Mouse (Mus musculus): Measurements from ENCODE around the gene Tsen15. TPM values are rescaled to one million over a fixed set of nuclear protein-coding genes. Genes with fewer than 3 reads are reported as not detected.
"Not testable (repeated sequence)": the region's sequence is repeated elsewhere in the genome, so short reads cannot be mapped to it uniquely, and the experiment has no call there.

The Tsen15 gene
- polyA plus RNA-seq, 1 experiment from 2014 or later, result 42.6 TPM

DNA sequence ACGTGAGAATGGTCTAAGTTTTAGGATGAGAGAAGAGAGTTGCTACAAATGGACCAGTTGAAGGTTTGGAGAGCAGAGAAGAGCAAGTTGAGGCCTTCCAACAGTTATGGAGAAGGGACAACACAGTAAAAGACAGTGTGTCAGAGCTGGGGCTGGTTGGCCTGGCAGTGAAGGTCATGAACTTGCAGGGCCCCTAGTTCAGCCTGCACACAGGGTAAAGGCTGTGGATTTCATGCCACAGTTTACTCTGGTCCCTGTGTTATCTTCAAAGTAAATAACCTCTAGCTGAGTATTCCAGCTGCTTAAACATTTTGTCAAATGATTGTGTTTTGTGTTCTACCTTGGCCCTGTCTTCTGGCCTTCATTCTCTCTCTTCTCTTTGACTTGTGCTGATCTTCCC, 12.2 kb upstream of the Tsen15 start:
- Histone ChIP-seq H3K27ac (ENCODE audit: low read length) (no peak overlapping the region), H3K9ac (ENCODE audit: low read depth, low read length) (no peak overlapping the region), H3K4me3 (ENCODE audit: low read depth, low read length) (no peak overlapping the region), H3K4me1 (ENCODE audit: control insufficient read depth, insufficient read depth, low read length) (peaks cover 5% of the 10 kb centered on the region; the same call in 1 of the 2 replicates), H3K27me3 (ENCODE audit: control insufficient read depth, insufficient read depth, low read depth, low read length) (peaks cover 3% of the 10 kb centered on the region), H3K4me2 (ENCODE audit: low read length) (no peak overlapping the region), H3K36me3 (ENCODE audit: control insufficient read depth, insufficient read depth, low read length) (no peaks in the 10 kb centered on the region), H3K9me3 (replicated peaks; ENCODE audit: control insufficient read depth, low read length, poor library complexity, severe bottlenecking) (no peaks in the 10 kb centered on the region)
- 69% methylated on average over 1 of the region's 1 CpGs for WGBS
- no peak for ATAC-seq

GRCm38 (mm10) chr1:152394956-152395515, 8.5 kb upstream of the Tsen15 start:
- Histone ChIP-seq H3K9me3 (replicated peaks; ENCODE audit: control insufficient read depth, low read length, poor library complexity, severe bottlenecking) (0 out of 2 replicates have a peak, but pooled peaks cover 2% of the 10 kb centered on the region), H3K27me3 (ENCODE audit: control insufficient read depth, insufficient read depth, low read depth, low read length) (no peaks in the 10 kb centered on the region; the same call in 1 of the 2 replicates), H3K9ac (ENCODE audit: low read depth, low read length) (no peak overlapping the region), H3K4me1 (ENCODE audit: control insufficient read depth, insufficient read depth, low read length) (peaks cover 3% of the 10 kb centered on the region; the same call in 1 of the 2 replicates), H3K27ac (ENCODE audit: low read length) (no peak overlapping the region), H3K4me2 (ENCODE audit: low read length) (no peak overlapping the region), H3K36me3 (ENCODE audit: control insufficient read depth, insufficient read depth, low read length) (no peaks in the 10 kb centered on the region), H3K4me3 (ENCODE audit: low read depth, low read length) (no peak overlapping the region)
- WGBS, result 88% methylated on average over 4 of the region's 4 CpGs
- no peak for ATAC-seq

- Histone ChIP-seq H3K9ac (ENCODE audit: low read depth, low read length) (no peak overlapping the region), H3K27me3 (ENCODE audit: control insufficient read depth, insufficient read depth, low read depth, low read length) (no peaks in the 10 kb centered on the region; the same call in 1 of the 2 replicates), H3K9me3 (replicated peaks; ENCODE audit: control insufficient read depth, low read length, poor library complexity, severe bottlenecking) (0 out of 2 replicates have a peak, but pooled peaks cover 2% of the 10 kb centered on the region), H3K27ac (ENCODE audit: low read length) (no peak overlapping the region), H3K36me3 (ENCODE audit: control insufficient read depth, insufficient read depth, low read length) (no peaks in the 10 kb centered on the region), H3K4me3 (ENCODE audit: low read depth, low read length) (no peak overlapping the region), H3K4me2 (ENCODE audit: low read length) (no peak overlapping the region), H3K4me1 (ENCODE audit: control insufficient read depth, insufficient read depth, low read length) (no peaks in the 10 kb centered on the region)
- 96% methylated on average over 3 of the region's 3 CpGs for WGBS
- ATAC-seq, result no peak
These were observed 7.6 kb upstream of the Tsen15 start for GRCm38 (mm10) chr1:152394137-152394536.

- Histone ChIP-seq H3K27me3 (ENCODE audit: control insufficient read depth, insufficient read depth, low read depth, low read length) (no peaks in the 10 kb centered on the region), H3K9me3 (replicated peaks; ENCODE audit: control insufficient read depth, low read length, poor library complexity, severe bottlenecking) (0 out of 2 replicates have a peak, but pooled peaks cover 2% of the 10 kb centered on the region), H3K4me3 (ENCODE audit: low read depth, low read length) (no peak overlapping the region), H3K9ac (ENCODE audit: low read depth, low read length) (no peak overlapping the region), H3K27ac (ENCODE audit: low read length) (no peak overlapping the region), H3K4me1 (ENCODE audit: control insufficient read depth, insufficient read depth, low read length) (peaks cover 6% of the 10 kb centered on the region; the same call in 1 of the 2 replicates), H3K4me2 (ENCODE audit: low read length) (no peak overlapping the region), H3K36me3 (ENCODE audit: control insufficient read depth, insufficient read depth, low read length) (no peaks in the 10 kb centered on the region)
- ATAC-seq, result peak; percentile 33; the same call in 1 of the 2 replicates
These were observed 2.8 kb upstream of the Tsen15 start for GRCm38 (mm10) chr1:152389271-152389670.

DNA sequence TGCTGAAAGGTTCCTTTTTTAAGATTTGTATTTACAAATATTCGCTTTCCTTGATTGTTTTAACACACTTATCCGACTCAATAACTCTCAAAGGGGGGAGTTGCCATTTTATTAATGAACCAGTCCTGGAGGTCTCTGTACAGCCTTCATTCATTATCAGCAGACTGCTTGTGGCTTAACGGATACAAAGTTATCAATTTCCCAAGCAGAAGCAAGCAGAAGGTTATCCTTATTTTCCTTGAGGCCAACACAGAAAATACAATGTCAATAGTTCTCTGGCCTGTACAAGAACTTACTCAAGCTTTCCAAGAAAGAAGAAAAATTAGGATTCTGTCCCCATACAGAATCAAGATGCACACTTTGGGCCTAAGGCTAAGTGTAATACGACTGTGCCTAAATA, 795 bp downstream of the Tsen15 start:
- not testable (repeated sequence) for ATAC-seq; H3K27ac ChIP-seq (ENCODE audit: low read length); H3K27me3 ChIP-seq (ENCODE audit: control insufficient read depth, insufficient read depth, low read depth, low read length); H3K4me1 ChIP-seq (ENCODE audit: control insufficient read depth, insufficient read depth, low read length); H3K9me3 ChIP-seq (replicated peaks; ENCODE audit: control insufficient read depth, low read length, poor library complexity, severe bottlenecking); H3K36me3 ChIP-seq (ENCODE audit: control insufficient read depth, insufficient read depth, low read length)
- Histone ChIP-seq H3K9ac (ENCODE audit: low read depth, low read length) (peak overlapping the region; percentile 90), H3K4me3 (ENCODE audit: low read depth, low read length) (peak overlapping the region; percentile 85), H3K4me2 (ENCODE audit: low read length) (peak overlapping the region; percentile 73)
- WGBS, result 27% methylated on average over 2 of the region's 4 CpGs

- H3K27me3 ChIP-seq (ENCODE audit: control insufficient read depth, insufficient read depth, low read depth, low read length), result no peaks in the 10 kb centered on the region
- peaks cover 6% of the 10 kb centered on the region; the same call in 1 of the 2 replicates for H3K4me1 ChIP-seq (ENCODE audit: control insufficient read depth, insufficient read depth, low read length)
- H3K36me3 ChIP-seq (ENCODE audit: control insufficient read depth, insufficient read depth, low read length), result no peaks in the 10 kb centered on the region
- H3K9me3 ChIP-seq (replicated peaks; ENCODE audit: control insufficient read depth, low read length, poor library complexity, severe bottlenecking), result no peaks in the 10 kb centered on the region
- H3K9ac ChIP-seq (ENCODE audit: low read depth, low read length), result no peak overlapping the region
- ATAC-seq, result no peak
- H3K27ac ChIP-seq (ENCODE audit: low read length), result no peak overlapping the region
- no peak overlapping the region for H3K4me2 ChIP-seq (ENCODE audit: low read length)
- no peak overlapping the region for H3K4me3 ChIP-seq (ENCODE audit: low read depth, low read length)
- 95% methylated on average over 1 of the region's 1 CpGs for WGBS
These were observed 1.9 kb downstream of the Tsen15 start for GRCm38 (mm10) chr1:152384589-152384988.

GRCm38 (mm10) chr1:152378311-152378710, 8.2 kb downstream of the Tsen15 start:
- H3K4me2 ChIP-seq (ENCODE audit: low read length), result no peak overlapping the region

GRCm38 (mm10) chr1:152369139-152369538, 17.3 kb downstream of the Tsen15 start:
- Histone ChIP-seq H3K9ac (ENCODE audit: low read depth, low read length) (no peak overlapping the region), H3K36me3 (ENCODE audit: control insufficient read depth, insufficient read depth, low read length) (no peaks in the 10 kb centered on the region), H3K27ac (ENCODE audit: low read length) (no peak overlapping the region), H3K9me3 (replicated peaks; ENCODE audit: control insufficient read depth, low read length, poor library complexity, severe bottlenecking) (no peaks in the 10 kb centered on the region), H3K4me3 (ENCODE audit: low read depth, low read length) (no peak overlapping the region), H3K4me2 (ENCODE audit: low read length) (no peak overlapping the region), H3K4me1 (ENCODE audit: control insufficient read depth, insufficient read depth, low read length) (peaks cover 6% of the 10 kb centered on the region; the same call in 1 of the 2 replicates), H3K27me3 (ENCODE audit: control insufficient read depth, insufficient read depth, low read depth, low read length) (no peaks in the 10 kb centered on the region)
- ATAC-seq, result peak; percentile 85; the same call in 1 of the 2 replicates
- WGBS, result 29% methylated on average over 4 of the region's 4 CpGs

More at GRCm38 (mm10) chr1:152378311-152378710, 8.2 kb downstream of the Tsen15 start:
- Histone ChIP-seq H3K9me3 (replicated peaks; ENCODE audit: control insufficient read depth, low read length, poor library complexity, severe bottlenecking) (no peaks in the 10 kb centered on the region), H3K27me3 (ENCODE audit: control insufficient read depth, insufficient read depth, low read depth, low read length) (no peaks in the 10 kb centered on the region), H3K4me3 (ENCODE audit: low read depth, low read length) (no peak overlapping the region), H3K4me1 (ENCODE audit: control insufficient read depth, insufficient read depth, low read length) (no peaks in the 10 kb centered on the region), H3K27ac (ENCODE audit: low read length) (no peak overlapping the region), H3K36me3 (ENCODE audit: control insufficient read depth, insufficient read depth, low read length) (no peaks in the 10 kb centered on the region), H3K9ac (ENCODE audit: low read depth, low read length) (no peak overlapping the region)
- no peak for ATAC-seq
- WGBS, result 95% methylated on average over 5 of the region's 5 CpGs

DNA sequence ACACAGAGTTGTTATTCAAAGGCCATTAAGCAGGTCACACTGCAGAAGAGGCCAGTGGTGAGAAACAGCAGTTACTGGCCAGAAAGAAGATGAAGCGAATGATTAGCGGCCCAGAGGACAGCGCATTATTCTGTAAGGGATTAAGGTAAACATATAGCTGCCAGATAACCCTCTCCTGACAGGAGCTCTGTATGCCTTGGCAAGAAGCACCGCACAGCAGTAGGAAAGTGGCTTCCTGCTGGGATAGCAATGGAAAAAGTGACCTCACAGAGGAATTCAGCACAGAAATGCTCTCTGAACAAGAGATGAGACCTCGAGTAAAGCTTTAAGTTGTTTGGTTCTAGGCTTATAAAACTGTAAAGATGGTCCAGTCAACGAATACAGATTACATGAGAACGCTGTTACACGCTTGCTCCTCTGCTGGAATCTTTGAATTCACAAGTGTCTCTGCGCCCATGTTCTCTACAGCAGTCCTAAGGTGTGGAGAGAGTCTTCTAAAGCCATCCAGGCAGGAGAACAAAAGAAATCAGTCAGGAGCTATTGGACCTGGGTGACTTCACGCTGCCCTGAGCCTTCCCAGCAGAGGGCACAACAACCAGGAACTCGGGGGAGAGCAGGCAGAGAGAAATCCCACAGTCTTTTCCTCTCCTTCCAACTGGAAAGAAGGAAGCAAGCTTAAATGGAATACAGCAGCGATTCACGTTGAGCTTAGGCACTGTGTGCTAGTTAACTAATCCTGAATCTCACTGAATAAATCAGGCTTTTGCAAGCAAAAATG, 18.0 kb downstream of the Tsen15 start:
- Histone ChIP-seq H3K36me3 (ENCODE audit: control insufficient read depth, insufficient read depth, low read length) (no peaks in the 10 kb centered on the region), H3K27ac (ENCODE audit: low read length) (0 out of 2 replicates have a peak overlapping the region, but pooled peaks have one; percentile 10), H3K9me3 (replicated peaks; ENCODE audit: control insufficient read depth, low read length, poor library complexity, severe bottlenecking) (no peaks in the 10 kb centered on the region), H3K4me3 (ENCODE audit: low read depth, low read length) (no peak overlapping the region), H3K9ac (ENCODE audit: low read depth, low read length) (no peak overlapping the region), H3K27me3 (ENCODE audit: control insufficient read depth, insufficient read depth, low read depth, low read length) (no peaks in the 10 kb centered on the region), H3K4me1 (ENCODE audit: control insufficient read depth, insufficient read depth, low read length) (peaks cover 6% of the 10 kb centered on the region; the same call in 1 of the 2 replicates), H3K4me2 (ENCODE audit: low read length) (no peak overlapping the region)
- 0 out of 2 replicates have a peak, but pooled peaks have one; percentile 25 for ATAC-seq
- WGBS, result 47% methylated on average over 13 of the region's 13 CpGs
